Mouse (Mus musculus): Measurements from ENCODE around the gene Gvin1. TPM values are rescaled to one million over a fixed set of nuclear protein-coding genes. Genes with fewer than 3 reads are reported as not detected.
"Not testable (repeated sequence)": the region's sequence is repeated elsewhere in the genome, so short reads cannot be mapped to it uniquely, and the experiment has no call there.

Gene Gvin1
- polyA plus RNA-seq, 1 experiment from 2014 or later, result 0.78 TPM

- H3K36me3 ChIP-seq; H3K27me3 ChIP-seq (replicated peaks); H3K27ac ChIP-seq (ENCODE audit: poor library complexity, severe bottlenecking); H3K4me2 ChIP-seq; ATAC-seq (ENCODE audit: insufficient number of reproducible peaks, low FRiP score); H3K9me3 ChIP-seq (replicated peaks); H3K4me3 ChIP-seq; H3K4me1 ChIP-seq (replicated peaks); H3K9ac ChIP-seq: not testable (repeated sequence)
- WGBS, result 72% methylated on average over 2 of the region's 3 CpGs
These were observed 8.5 kb downstream of the Gvin1 start for GRCm38 (mm10) chr7:106206630-106207029.

- ATAC-seq (ENCODE audit: insufficient number of reproducible peaks, low FRiP score); H3K36me3 ChIP-seq; H3K27me3 ChIP-seq (replicated peaks): not testable (repeated sequence)
These were observed 38.1 kb downstream of the Gvin1 start for GRCm38 (mm10) chr7:106177065-106177464.

GRCm38 (mm10) chr7:106145013-106145754 is 69.9 kb downstream of the Gvin1 start:
- ATAC-seq (ENCODE audit: insufficient number of reproducible peaks, low FRiP score); H3K4me3 ChIP-seq; H3K9me3 ChIP-seq (replicated peaks); H3K27me3 ChIP-seq (replicated peaks); H3K4me1 ChIP-seq (replicated peaks); H3K27ac ChIP-seq (ENCODE audit: poor library complexity, severe bottlenecking); H3K9ac ChIP-seq; H3K36me3 ChIP-seq; H3K4me2 ChIP-seq: not testable (repeated sequence)
- WGBS, result 100% methylated on average over 1 of the region's 2 CpGs

More at GRCm38 (mm10) chr7:106177065-106177464, 38.1 kb downstream of the Gvin1 start:
- H3K4me3 ChIP-seq; H3K9me3 ChIP-seq (replicated peaks); H3K27ac ChIP-seq (ENCODE audit: poor library complexity, severe bottlenecking); H3K4me1 ChIP-seq (replicated peaks); H3K4me2 ChIP-seq; H3K9ac ChIP-seq: not testable (repeated sequence)

- H3K36me3 ChIP-seq; H3K9me3 ChIP-seq (replicated peaks); H3K4me1 ChIP-seq (replicated peaks); H3K27ac ChIP-seq (ENCODE audit: poor library complexity, severe bottlenecking); H3K4me2 ChIP-seq; H3K4me3 ChIP-seq; H3K27me3 ChIP-seq (replicated peaks); ATAC-seq (ENCODE audit: insufficient number of reproducible peaks, low FRiP score); H3K9ac ChIP-seq: not testable (repeated sequence)
- WGBS, result no CpG with 5 or more reads among the region's 1 CpGs
These were observed 73.8 kb downstream of the Gvin1 start for GRCm38 (mm10) chr7:106141128-106141895.

- H3K27ac ChIP-seq (ENCODE audit: poor library complexity, severe bottlenecking); H3K9me3 ChIP-seq (replicated peaks); H3K4me1 ChIP-seq (replicated peaks); H3K4me2 ChIP-seq; H3K9ac ChIP-seq; H3K4me3 ChIP-seq; ATAC-seq (ENCODE audit: insufficient number of reproducible peaks, low FRiP score); H3K36me3 ChIP-seq; H3K27me3 ChIP-seq (replicated peaks): not testable (repeated sequence)
- no CpG with 5 or more reads among the region's 2 CpGs for WGBS
These were observed 97.8 kb downstream of the Gvin1 start for GRCm38 (mm10) chr7:106117090-106117948.
